Mouse (Mus musculus): Measurements from ENCODE around the gene Cdca7l.
"Not testable (repeated sequence)": the region's sequence is repeated elsewhere in the genome, so short reads cannot be mapped to it uniquely, and the experiment has no call there.

Gene Cdca7l

DNA sequence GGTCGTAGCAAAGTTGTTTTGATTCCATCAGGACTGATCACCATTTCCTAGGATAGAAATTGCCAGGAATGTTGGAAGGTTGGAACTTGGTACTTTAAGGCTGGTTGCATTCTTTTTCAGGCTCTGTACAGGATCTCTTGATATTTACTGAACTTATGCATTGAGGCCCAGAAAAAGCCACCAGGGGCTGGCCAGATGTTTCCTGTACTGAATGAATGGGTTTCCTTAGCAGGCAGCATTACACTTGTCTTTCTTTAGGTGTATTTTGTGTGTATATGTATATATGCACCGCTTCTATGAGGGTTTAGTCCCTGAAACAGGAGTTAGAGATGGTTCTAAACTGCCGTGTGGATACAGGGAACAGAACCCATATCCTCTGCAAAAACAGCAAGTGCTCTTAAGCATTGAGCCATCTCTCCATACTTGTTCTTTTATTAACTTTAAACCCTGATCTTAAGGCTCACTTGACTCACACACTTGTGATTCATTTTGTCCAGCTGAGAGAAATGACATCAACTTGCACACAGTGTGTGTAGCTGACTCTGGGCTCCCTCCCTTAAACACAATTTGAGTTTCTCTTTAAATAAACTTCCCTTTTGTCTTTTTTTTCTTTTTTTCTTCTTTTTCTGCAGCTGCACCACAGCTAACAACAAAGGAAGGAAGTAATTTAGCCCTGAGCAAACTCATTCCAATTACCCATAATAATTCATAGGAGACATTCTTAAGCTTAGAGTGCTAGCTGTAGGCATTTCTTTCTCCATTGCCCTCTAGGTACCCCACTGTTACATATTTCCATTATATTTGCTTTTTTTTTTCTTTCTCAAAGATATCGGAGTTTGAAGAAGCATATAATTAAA is 63.8 kb downstream of the Cdca7l start:
- DNase-seq = no peak

DNA sequence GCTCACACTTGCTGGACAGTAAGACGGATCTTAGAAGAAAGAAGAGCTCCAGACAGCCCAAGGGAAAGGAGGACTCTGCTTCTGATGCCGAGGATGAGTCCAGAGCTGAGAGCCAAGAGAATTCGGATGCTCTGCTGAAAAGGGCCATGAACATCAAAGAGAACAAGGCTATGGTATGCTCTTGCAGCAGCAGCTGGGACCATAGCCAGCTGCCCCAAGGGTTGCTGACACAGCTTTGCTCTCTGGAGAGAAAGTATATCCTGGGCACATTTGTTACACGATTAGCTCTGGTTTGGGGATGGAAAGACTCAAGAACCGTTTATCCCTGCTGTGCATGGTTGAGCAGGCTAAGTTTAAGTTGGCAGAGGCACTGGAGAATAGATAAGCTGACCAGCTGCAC is 68.2 kb downstream of the Cdca7l start:
- no peak for DNase-seq

DNA sequence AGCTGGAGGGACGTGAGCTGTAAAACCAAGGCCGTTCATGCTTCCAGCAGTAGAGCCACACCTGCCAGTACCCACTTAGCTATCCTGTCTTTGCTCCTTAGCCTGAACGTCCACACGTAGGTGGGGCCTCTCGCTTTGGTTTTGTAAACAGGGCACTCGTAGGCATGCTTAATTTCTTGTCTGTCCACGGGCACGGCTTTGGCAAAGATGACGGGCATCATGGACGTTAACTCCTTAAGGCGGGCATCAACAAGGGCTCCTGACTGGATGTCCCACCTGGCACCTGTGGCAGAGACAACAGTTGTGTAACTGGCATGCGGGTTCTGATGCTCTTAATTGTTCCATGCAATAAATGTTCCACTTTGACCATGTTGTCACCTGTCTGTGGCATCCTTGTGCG is 74.3 kb downstream of the Cdca7l start:
- no peak for DNase-seq

DNA sequence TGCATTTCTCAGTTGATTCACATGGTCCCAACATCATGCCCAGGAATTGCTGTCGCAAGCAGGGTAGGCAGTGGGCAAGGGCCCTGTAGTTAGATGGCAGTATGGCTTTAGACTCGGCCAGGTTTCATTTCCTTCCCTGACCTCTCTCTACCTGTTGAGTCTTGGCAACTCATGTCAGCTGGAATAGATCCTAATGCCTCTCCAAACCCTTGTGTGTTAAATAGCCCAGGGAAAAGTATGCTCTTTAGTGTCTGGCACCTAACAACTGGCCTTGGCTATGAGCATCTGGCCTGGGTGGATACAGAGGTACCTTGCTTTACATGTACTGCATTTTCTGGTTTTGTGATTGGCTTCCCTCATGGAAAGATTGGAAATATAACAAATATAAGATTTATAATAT is 80.5 kb downstream of the Cdca7l start:
- no peak for DNase-seq

DNA sequence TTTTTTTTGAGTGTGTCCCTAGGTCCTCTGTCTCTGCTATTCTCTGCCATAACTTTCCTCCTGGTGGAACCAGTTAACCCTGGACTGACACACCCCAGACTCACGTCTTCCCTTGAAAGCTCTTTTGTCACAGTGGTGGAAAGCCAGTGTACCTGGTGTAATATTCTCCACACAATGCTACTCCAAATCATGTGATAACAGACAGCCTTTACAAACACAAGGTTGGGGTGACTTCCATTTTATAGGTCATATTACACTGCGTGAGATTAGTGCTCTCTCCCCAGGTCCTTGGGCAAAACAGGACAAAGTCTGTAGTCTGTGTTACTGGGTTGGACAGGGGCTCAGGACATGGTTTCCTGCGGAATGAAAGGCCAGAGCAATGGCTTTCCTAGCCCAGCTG is 83.3 kb downstream of the Cdca7l start:
- no peak for DNase-seq

DNA sequence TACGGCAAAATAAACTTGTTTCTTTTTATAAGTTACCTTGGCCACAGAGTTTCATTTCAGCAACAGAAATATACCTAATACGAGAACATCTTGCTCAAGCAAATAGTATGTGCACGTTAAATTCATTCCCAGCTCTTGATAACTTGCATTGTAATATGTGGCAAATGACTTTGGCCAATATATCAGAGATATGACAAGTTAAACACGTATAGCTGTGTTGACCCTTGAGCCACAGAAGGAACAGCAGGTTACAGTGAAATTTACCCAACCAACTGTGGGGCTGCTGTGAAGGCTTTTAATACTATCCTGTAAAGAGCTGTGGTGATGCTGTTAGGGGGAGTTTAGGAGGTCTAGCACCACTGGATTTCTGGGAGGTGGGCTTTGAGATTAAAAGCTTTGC is 96.7 kb downstream of the Cdca7l start:
- not testable (repeated sequence) for DNase-seq

DNA sequence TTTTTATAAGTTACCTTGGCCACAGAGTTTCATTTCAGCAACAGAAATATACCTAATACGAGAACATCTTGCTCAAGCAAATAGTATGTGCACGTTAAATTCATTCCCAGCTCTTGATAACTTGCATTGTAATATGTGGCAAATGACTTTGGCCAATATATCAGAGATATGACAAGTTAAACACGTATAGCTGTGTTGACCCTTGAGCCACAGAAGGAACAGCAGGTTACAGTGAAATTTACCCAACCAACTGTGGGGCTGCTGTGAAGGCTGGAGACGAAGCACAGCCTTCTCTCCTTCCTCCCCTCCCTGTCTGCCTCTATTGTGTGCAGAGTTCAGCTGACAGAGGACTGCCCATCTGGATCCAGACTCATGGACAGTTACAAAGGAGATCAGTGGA is 97.3 kb downstream of the Cdca7l start:
- DNase-seq = not testable (repeated sequence)

DNA sequence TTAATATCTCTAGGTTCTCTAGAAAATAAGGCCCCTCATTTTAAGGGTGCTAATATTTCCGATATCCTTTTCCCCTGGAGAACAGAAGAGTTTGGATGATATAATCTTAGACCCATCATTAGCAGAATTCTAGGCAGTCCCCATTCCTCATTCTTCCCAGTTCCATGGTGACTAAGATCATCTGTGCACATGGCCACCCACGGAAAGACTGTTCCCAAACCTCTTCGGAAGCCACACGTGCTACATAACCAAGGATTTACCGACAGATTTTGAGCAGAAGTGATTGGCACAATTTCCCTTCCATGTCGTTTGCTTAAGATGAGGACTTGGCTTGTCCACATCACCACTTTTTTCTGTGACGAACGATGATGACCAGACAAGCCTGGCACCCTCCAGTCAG is 99.6 kb downstream of the Cdca7l start:
- DNase-seq = no peak

DNA sequence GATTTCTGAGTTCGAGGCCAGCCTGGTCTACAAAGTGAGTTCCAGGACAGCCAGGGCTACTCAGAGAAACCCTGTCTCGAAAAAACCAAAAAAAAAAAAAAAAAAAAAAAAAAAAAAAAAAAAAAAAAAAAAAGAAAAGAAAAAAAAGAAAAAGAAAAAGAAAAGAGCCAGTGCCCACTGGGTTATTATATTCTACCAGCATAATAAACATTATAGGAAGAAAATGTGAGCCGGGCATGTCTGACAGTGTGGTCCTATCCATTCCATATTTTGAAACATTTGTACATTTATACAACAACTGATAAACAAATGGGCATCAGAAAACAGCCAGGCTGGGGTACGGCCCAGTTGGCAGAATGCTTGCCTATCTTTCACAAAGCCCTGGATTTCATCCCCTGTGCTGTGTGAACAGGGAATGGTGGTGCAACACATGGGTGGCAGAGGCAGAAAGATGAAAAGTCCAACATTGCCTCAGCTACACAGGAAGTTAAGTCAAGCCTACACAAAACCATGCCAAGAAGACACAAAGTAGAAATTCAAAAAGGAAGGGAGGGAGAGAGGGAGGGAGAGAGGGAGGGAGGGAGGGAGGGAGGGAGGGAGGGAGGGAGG is 101.2 kb downstream of the Cdca7l start:
- DNase-seq = not testable (repeated sequence)

DNA sequence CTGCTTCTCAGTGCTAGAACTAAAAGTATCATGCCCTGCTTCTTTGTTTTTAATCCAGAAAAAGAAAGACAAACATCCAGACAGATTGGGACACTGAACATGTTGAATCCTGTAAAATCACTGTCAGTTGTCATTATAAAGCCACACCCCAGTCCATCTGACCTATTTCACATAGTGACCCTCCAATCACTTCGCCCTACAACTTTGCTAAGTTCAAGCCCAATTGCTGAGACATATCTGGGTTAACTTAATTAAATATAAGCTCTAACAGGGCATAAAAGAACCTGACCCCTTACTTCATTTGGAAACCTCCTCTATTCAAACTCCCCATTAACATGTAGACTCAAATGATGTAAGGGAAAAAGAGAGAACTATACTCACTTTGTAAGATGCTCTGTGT is 107.3 kb downstream of the Cdca7l start:
- no peak for DNase-seq

DNA sequence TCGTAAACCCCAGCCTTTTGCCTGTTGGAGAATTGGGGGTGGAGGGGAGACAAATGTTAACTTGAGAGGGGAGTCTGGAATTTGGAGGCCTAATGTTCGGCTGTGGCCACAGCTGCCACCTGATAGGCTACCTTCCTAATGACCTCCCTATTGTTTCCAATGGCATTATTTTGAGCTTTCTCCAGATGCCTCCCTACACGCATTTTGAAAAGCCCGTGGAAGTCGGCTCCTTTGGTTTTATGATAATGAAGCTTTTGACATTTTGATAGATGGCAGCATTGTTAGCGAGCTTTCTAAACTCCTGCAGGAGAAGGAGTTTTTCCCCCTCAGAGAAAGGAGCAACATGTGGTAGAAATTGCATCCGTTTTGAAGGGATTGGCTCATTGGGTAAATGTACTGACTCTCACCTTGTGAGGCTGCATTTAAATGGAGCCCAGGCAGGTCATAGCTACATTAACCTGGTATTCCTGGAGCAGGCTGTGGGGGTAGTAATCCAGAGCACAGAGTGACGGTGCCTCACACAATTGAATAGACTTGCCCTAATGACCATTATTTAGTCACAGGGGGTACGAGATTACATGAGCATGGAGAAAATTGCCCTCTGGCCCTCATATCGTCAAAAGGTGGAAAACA is 110.6 kb downstream of the Cdca7l start:
- no peak for DNase-seq

DNA sequence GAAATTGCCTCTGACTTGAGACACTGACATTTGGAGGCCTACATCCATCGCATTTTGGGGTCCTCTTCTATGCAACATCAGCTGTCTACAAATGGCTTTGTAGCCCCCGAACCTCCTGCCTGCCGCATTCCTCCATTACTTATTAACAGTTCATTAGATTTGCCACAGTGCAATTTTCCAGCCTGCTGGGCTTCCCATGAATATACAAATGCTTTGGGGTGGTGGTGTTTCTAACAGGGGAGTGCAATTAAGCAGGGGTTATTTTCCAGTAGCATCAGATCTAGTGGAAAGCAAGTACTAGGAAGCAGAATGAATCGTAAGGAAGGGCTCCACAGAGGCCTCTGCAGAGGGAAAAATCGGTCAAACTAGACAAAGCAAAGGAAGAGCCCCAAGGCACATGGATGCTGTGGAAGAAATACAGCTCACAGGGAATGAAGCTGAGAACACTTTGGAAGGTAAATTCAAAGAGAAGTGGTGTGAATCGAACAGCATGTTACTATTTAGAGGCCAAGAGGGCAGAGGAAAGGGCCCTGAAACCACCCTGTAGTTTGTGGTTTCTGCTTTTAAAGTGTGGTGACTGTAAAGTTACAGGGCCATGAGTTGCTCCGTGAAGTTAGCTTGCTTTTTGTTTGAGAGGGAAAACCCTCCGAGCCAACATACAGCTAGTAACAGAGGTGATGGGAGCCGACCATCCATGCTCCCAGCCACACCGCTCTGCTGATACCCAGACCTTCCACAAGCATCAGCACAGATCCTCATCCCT is 111.9 kb downstream of the Cdca7l start:
- no peak for DNase-seq
